Mouse (Mus musculus) neural tube, embryonic 10.5 days (tissue): ENCODE measurements around the gene Rcsd1.

ENCODE experiments used
- DNase-seq: peaks from one replicate; pipeline ENCODE4 v3.0.0-alpha.2; 2017; ENCODE audit warnings: low spot score; ENCODE audit errors: extremely low spot score

Rcsd1 gene

GRCm38 (mm10) chr1:165709629-165710256 is at the start of gene Rcsd1:
Rcsd1 (minus strand) TSS chr1:165709757.
- no peak for DNase-seq

DNA sequence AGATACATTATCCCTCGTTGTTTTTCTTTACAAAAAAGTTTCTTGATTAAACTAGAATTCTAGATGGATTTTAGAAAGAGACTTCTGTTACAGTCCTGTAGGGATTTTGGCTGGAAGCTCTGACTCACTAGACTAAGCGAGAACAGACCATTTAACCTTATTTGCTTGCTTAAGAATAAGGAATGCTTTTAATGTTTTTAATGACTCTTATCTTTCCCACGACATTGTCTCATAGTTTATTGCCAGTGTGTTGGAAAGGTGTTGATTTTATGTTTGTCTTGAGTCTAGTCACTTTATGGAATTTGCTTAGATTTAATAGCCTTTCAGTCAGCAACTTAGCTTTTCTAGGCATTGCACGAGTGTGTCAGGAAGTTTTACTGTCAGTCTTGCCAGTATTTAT is 45.6 kb upstream of the Rcsd1 start:
- DNase-seq: no peak

DNA sequence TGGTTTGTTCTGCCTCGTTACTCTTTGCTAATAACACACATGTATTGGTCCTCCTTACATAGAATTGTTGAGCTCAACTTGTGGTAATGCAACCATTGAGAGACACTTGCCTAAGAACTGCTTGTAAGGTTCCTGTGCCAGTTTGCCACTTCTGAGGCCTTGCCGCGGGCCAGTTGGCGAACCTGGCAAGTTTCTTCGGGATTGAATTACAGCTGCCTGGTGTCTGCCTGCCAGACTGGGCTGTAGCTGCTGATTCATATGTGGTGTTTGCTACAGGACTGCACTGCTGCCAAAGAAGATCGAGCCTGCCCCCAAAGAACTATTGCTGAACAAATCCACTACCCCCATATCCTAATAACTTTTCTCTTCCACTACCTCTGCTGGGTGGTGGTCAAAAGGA is 44.6 kb upstream of the Rcsd1 start:
- no peak for DNase-seq

DNA sequence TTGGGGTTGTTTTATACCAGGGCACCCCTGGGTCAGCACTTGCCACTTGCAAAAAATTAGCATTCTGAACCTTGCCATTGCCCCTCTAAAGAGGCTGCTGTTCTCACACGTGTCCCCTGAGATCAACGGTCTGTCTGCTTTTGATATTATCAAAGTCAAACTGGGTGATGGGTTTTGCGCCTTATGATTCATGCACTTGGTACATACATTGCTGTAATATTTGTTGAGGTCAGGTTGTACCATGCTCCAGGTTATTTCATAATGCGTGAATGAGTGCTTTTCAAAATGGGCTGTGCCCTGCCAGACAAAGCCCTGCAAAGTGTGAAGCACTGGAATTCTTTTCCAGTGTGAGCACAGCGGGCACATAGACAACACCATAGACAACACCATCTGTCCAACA is 42.3 kb upstream of the Rcsd1 start:
- DNase-seq: no peak

DNA sequence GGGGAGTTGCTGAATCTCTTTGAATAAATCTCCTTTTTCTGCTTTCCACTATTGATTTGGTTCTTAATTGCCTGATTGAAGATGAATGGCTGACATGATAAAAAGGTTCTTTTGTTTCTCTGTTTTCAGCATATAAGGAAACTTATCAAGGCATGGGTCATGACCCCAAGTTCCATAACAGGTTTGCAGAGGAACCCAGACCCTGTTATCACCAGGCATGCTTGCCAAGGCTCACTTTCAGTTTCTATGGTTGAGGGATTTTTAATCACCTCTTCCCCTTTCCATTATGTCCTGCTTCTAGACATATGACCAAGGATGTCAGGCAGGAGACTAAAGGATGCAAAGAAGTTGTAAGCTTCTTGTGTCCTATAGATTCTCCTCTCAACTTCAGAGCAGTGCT is 41.6 kb upstream of the Rcsd1 start:
- DNase-seq: no peak

GRCm38 (mm10) chr1:165748053-165748452 is 38.5 kb upstream of the Rcsd1 start:
- DNase-seq: no peak

DNA sequence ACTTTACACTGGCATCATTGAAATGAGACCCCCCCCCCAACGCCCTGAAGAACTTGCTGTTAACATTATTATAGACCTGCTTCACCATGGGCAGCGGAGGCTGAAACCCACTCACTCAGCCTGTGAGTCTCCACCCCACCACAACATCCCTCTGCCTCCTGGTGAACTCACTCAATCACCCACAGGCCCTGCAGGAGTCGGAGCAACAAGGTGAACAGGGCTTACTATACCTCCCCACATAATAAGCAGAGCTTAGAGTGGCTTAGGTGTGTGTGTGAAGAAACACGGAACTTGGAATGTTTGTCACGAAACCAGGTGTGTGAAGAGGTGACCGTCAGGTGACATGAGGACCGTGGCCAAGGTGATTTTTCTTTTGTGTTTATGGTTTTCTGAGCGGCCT is 32.4 kb upstream of the Rcsd1 start:
- DNase-seq: no peak

DNA sequence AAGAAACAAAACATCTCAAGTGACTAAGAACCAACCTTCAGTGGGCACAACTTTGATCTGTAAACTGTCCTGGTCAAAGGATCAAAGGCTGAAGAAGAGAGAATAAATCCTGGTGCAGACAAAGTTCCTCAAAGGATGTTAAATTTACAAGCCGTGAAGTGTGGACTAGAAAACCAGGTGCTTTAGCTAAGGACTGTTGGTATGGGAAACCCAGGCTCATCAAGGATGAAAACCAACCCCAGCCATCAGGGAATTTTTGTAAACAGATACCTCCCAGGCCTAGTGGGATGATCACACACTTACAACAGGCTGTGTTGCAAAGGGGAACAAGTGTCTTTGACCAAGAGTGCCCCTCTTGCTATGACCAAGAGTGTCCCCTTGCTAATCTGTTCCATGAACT is 29.4 kb upstream of the Rcsd1 start:
- no peak for DNase-seq

DNA sequence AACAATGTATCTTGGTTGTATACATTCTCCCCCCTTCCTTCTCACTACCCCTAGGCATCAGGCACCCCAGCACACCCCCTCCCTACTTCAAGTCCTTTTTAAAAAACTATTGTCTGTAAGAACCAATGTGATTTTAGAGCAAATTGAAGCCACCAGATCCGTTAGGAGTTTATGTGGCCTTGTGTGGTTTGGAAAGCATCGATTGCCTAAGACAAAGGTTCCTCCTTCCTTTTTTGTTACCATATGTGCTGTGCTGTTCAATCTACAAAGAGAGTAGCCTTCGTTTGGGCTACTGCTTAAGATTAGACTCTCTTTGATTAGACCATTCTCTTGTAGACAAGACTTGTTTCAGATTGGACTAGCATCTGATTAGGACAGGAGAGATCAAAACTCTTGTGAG is 28.3 kb upstream of the Rcsd1 start:
- no peak for DNase-seq

GRCm38 (mm10) chr1:165737451-165737850 is 27.9 kb upstream of the Rcsd1 start:
- DNase-seq: no peak

DNA sequence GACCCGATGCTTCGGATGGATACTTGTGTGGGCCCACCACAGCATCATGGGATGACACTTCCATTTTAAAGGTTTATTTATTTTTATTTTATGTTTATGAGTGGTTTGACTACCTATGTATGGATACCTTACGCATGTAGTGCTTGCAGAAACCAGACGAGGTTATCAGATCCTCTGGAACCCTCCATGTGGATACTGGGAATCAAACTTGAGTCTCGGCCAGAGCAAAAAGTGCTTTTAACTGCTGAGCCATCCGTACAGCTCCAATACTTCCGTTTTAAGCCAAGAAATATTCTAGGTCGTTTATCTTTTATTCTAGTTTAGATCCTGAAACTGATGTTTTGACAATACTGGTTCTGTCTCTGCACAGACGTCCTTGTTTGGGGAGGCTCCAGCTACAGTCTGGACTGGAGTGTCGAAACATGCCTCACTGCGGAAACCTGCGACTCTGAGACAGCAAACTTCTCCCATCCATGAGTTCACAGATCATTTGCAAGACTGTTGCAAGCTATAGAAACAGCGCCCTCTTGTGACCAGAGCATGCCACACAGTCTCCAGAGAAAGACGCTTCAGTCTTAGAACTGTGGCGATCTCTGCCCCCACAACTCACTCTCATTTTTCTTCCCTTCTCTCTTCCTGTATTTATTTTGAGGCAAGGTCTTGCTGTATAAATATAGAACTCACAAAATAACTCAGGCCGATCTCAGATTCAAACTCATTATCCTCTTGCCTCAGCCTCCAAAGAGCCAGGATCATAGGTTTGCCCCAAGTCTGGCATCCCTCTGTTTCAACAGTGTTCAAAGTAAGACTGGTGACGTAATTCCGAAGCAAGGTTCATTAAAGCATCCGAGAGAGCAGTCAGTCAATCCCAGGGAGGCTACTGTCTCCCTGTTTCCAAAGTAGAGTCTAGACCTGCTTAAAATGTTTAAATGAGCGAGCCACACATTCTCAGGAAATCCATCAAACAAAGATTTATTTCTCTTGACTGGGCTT is 26.6 kb upstream of the Rcsd1 start:
- peak; percentile 88 for DNase-seq

GRCm38 (mm10) chr1:165734840-165735239 is 25.3 kb upstream of the Rcsd1 start:
- DNase-seq: no peak

DNA sequence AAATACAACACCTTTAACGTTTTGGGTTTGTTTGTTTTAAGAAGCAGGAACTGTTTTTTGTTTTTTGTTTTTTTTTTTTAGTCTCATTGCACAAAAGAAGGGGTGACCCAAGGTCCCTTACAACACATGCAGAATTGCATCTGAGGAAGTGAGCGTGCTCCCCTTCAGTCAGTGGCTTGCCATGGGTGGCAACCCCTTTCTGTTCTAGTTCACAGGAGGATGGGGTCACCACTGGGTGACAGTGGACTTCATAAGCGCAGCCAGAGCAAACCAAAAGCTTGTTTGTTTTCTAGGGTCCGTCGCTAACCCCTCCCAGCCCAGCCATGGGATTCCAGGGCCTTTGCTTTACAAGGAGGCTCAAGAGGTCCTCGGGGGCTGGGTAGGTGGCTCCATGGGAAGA is 22.0 kb upstream of the Rcsd1 start:
- no peak for DNase-seq

DNA sequence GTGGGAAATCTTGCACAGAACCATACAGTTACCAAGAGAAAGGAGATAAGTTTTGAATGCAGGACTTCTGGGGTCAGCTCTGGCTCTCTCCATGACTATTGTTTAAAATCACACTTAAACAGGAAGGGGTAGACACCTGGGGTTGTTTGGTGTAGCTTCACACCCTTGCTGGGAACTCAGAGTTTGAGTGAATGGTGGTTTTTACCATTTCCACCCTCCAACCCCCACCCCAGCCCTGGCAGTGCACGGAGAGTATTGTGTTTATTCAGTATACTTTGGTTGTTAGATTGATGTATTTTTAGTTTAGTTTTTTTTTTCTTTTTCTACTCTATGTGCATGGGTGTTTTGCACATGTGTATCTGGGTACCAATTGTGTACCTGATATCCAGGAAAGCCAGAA is 20.6 kb upstream of the Rcsd1 start:
- DNase-seq: no peak

GRCm38 (mm10) chr1:165728057-165728639 is 18.6 kb upstream of the Rcsd1 start:
- DNase-seq: no peak

DNA sequence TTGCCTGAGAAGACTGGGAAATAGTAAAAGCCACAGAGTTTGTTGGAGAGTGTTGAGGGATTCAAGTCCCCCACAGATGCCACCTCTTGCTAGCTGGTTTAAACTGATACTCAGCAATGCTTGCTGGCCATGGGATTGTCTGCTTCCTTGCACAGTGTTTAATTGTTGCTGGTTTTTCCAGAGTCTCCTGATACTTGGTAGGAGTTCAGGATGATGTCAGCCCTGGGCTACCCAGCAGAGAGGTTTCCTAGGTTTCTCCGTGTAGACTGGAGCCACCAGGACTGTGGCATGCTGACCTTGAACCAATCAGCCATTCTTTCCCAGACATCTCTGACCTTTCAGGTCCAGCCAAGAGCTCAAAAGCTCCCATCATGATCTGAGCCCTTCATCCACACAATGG is 17.4 kb upstream of the Rcsd1 start:
- no peak for DNase-seq

DNA sequence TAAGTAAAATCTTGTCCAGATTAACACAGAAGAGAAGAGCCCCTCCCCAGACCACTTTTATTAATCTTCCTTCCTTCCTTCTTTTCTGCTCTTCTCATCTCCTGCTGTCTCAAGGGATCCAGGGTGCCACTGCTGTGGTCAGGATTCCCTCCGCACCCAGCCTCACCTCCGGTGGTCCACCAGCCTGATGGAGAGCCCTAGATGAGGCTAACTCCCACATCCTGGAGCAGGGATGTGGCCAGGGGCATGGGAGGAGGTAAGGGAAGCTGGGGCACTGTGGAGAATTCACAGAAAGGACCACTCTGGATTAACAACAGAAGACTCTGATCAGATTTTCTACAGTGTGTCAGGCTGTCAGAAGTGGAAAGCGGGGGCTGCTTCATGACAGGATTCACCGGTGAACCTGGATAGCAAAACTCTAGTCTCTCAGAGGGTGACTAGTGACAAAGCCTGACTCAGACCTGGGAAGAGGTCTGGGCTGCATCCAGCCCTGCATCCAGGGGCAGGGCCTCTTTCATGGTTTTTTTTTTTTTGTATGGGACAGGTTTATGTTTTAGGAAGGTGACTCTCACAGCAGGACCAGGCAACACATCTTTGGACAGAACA is 15.6 kb upstream of the Rcsd1 start:
- no peak for DNase-seq

- no peak for DNase-seq
Measured at GRCm38 (mm10) chr1:165724219-165725033, 14.9 kb upstream of the Rcsd1 start.

GRCm38 (mm10) chr1:165722531-165723123 is 13.1 kb upstream of the Rcsd1 start:
- DNase-seq: no peak

GRCm38 (mm10) chr1:165718543-165719105 is 9.1 kb upstream of the Rcsd1 start:
- no peak for DNase-seq
